Mouse (Mus musculus): ENCODE data around the gene Gnaq.

DNA sequence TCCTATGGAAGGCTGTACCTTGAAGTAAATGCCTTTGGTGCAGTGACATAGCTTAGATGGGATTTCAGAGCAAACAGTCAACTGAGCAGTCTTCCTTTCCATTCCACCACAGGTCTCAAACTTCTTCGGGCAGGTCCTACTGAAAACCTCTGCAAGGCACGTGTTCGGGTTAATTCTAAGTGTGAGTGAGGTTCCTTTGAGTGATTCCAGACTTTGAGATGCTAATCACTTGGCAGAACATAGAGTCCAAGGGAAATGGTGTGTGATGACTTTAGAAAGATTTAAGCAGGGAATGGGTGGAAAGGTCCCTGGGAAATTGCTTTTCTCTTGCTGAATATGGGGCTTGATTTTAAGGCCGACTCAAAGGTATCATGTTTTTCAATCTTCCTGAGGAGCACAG, 14.2 kb upstream of the Gnaq start:
- TF ChIP-seq GATA1 (IDR thresholded peaks at IDR 0.05; ENCODE audit: borderline replicate concordance, low read length) = no peak
- no peak for TF ChIP-seq FLI1 (IDR thresholded peaks at IDR 0.05; ENCODE audit: low read length)
